Mouse (Mus musculus) myocyte (in vitro differentiated cells): ENCODE data around the gene Kirrel3. TPM values are rescaled to one million over a fixed set of nuclear protein-coding genes. Genes with fewer than 3 reads are reported as not detected.

Source experiments
- H3K27me3 ChIP-seq: one replicate; pipeline ENCODE4 v1.6.1; 2011; ENCODE audit not compliant: control insufficient read depth, insufficient read depth, insufficient read length
- H3K36me3 ChIP-seq: one replicate; pipeline ENCODE4 v1.6.1; 2011; ENCODE audit not compliant: control insufficient read depth, insufficient read depth
- H3K4me2 ChIP-seq: one replicate; pipeline ENCODE4 v1.6.1; 2011; ENCODE audit warnings: low read depth, control low read depth
- H3K4me3 ChIP-seq: one replicate; pipeline ENCODE4 v1.5.1; 2011; ENCODE audit warnings: mild to moderate bottlenecking, control low read depth, moderate library complexity
- H3K79me2 ChIP-seq: one replicate; pipeline ENCODE4 v1.6.1; 2011; ENCODE audit not compliant: control insufficient read depth, insufficient read depth
- H3ac ChIP-seq: one replicate; pipeline ENCODE4 v1.6.1; 2011; ENCODE audit not compliant: control insufficient read depth, insufficient read length
- CEBPB ChIP-seq: IDR thresholded peaks from 2 replicates; pipeline ENCODE4 v1.6.1; 2011; ENCODE audit warnings: mild to moderate bottlenecking, moderate library complexity; ENCODE audit not compliant: poor library complexity, insufficient read depth, severe bottlenecking
- E2F4 ChIP-seq: IDR thresholded peaks from one replicate; pipeline ENCODE4 v1.6.1; 2011; ENCODE audit warnings: mild to moderate bottlenecking, control low read depth, moderate library complexity; ENCODE audit not compliant: insufficient read depth
- MAX ChIP-seq: IDR thresholded peaks from one replicate; pipeline ENCODE4 v1.6.1; 2011; ENCODE audit warnings: low read depth, mild to moderate bottlenecking, control low read depth
- MYOD1 ChIP-seq, 3 experiments: IDR thresholded peaks; one replicate each; pipeline ENCODE4 v1.6.1; 2011; ENCODE audit warnings: control low read depth in 2 of 3, low read depth in 2 of 3, mild to moderate bottlenecking in 2 of 3, moderate library complexity in 1 of 3; ENCODE audit not compliant: insufficient read length in 2 of 3, control insufficient read depth in 1 of 3
- MYOG ChIP-seq, 3 experiments: IDR thresholded peaks; one replicate each; pipeline ENCODE4 v1.6.1; 2011; ENCODE audit warnings: control low read depth in 2 of 3, low read depth in 2 of 3, mild to moderate bottlenecking in 2 of 3; ENCODE audit not compliant: insufficient read length in 2 of 3, control insufficient read depth in 1 of 3, insufficient read depth in 1 of 3
- POLR2A ChIP-seq: IDR thresholded peaks from one replicate; pipeline ENCODE4 v1.6.1; 2011; ENCODE audit warnings: low read depth, mild to moderate bottlenecking, control low read depth, moderate library complexity; ENCODE audit not compliant: insufficient read length
- POLR2AphosphoS2 ChIP-seq: IDR thresholded peaks from one replicate; pipeline ENCODE4 v1.6.1; 2011; ENCODE audit warnings: low read depth, control low read depth; ENCODE audit not compliant: insufficient read length
- REST ChIP-seq: IDR thresholded peaks from one replicate; pipeline ENCODE4 v1.6.1; 2011; ENCODE audit warnings: mild to moderate bottlenecking, control low read depth, moderate library complexity; ENCODE audit not compliant: insufficient read depth, insufficient read length
- SRF ChIP-seq: IDR thresholded peaks from one replicate; pipeline ENCODE4 v1.6.1; 2011; ENCODE audit warnings: low read depth; ENCODE audit not compliant: control insufficient read depth, insufficient read length
- TCF12 ChIP-seq: IDR thresholded peaks from one replicate; pipeline ENCODE4 v1.6.1; 2011; ENCODE audit warnings: mild to moderate bottlenecking, control low read depth; ENCODE audit not compliant: poor library complexity, insufficient read depth, severe bottlenecking
- TCF3 ChIP-seq: IDR thresholded peaks from one replicate; pipeline ENCODE4 v1.6.1; 2011; ENCODE audit warnings: low read depth, control low read depth; ENCODE audit not compliant: insufficient read length
- USF1 ChIP-seq: IDR thresholded peaks from one replicate; pipeline ENCODE4 v1.6.1; 2011; ENCODE audit warnings: low read depth, mild to moderate bottlenecking, control low read depth, moderate library complexity
- polyA plus RNA-seq: library from polyadenylated mRNA; unstranded; fragments of >200 nt; fragmentation: generic; extraction: Trizol; gene quantifications from one replicate; pipeline ENCODE4 v1.2.1, GENCODE M21; 2012; ENCODE audit warnings: missing spikeins

Gene Kirrel3
- polyA plus RNA-seq, 1 experiment: 2.8 TPM

DNA sequence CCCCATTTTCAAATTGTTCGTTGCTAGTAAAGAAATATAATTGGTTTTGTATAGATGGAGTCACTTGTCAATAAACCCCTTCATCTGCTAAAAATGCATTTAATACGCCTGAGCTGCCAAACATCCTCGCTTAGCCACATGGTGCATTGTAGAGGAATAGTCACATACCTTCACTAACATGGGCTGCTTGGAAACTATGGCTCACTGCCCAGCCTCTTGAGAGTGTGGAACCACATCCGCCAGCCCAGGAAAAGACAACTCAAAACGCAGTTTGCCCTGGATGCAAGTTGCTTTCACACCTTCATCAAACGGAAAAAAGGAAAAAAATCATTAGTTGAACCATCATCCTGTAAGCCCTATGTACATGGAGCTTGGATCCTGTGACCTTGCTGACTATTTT is 472.0 kb downstream of the Kirrel3 start:
- Histone ChIP-seq H3K79me2 (no peaks in the 10 kb centered on the region), H3ac (no peak overlapping the region), H3K27me3 (no peaks in the 10 kb centered on the region), H3K4me2 (no peak overlapping the region), H3K4me3 (no peak overlapping the region), H3K36me3 (no peaks in the 10 kb centered on the region)
- TF ChIP-seq USF1: no peak
- TF ChIP-seq CEBPB: no peak
- TF ChIP-seq TCF12: no peak
- no peak for TF ChIP-seq MYOD1 (IDR thresholded peaks at IDR 0.05; ENCODE audit: control insufficient read depth in 1 of 3, insufficient read length in 2 of 3, low read depth in 2 of 3)
- TF ChIP-seq POLR2A: no peak
- TF ChIP-seq TCF3: no peak
- TF ChIP-seq REST: no peak
- TF ChIP-seq MAX: no peak
- TF ChIP-seq SRF: no peak
- no peak for TF ChIP-seq MYOG (IDR thresholded peaks at IDR 0.05; ENCODE audit: control insufficient read depth in 1 of 3, insufficient read depth in 1 of 3, insufficient read length in 2 of 3, low read depth in 2 of 3)
- no peak for TF ChIP-seq POLR2AphosphoS2
- no peak for TF ChIP-seq E2F4

- no peak overlapping the region for H3K4me3 ChIP-seq
- H3K27me3 ChIP-seq: no peaks in the 10 kb centered on the region
- H3K4me2 ChIP-seq: no peak overlapping the region
- no peaks in the 10 kb centered on the region for H3K79me2 ChIP-seq
- TF ChIP-seq REST: no peak
- no peak for TF ChIP-seq E2F4
- no peak for TF ChIP-seq MYOD1 (IDR thresholded peaks at IDR 0.05; ENCODE audit: control insufficient read depth in 1 of 3, insufficient read length in 2 of 3, low read depth in 2 of 3)
- TF ChIP-seq POLR2A: no peak
- TF ChIP-seq TCF3: no peak
- no peak for TF ChIP-seq SRF
- TF ChIP-seq USF1: no peak
- TF ChIP-seq POLR2AphosphoS2: no peak
- TF ChIP-seq MAX: no peak
- no peak for TF ChIP-seq TCF12
- TF ChIP-seq MYOG (IDR thresholded peaks at IDR 0.05; ENCODE audit: control insufficient read depth in 1 of 3, insufficient read depth in 1 of 3, insufficient read length in 2 of 3, low read depth in 2 of 3): no peak
- TF ChIP-seq CEBPB: no peak
- H3K36me3 ChIP-seq: no peaks in the 10 kb centered on the region
- H3ac ChIP-seq: no peak overlapping the region
These were observed 472.6 kb downstream of the Kirrel3 start for GRCm38 (mm10) chr9:34958183-34958830.

- Histone ChIP-seq H3K36me3 (no peaks in the 10 kb centered on the region), H3K4me3 (no peak overlapping the region), H3K79me2 (no peaks in the 10 kb centered on the region), H3ac (no peak overlapping the region), H3K4me2 (no peak overlapping the region), H3K27me3 (no peaks in the 10 kb centered on the region)
- no peak for TF ChIP-seq CEBPB
- TF ChIP-seq MYOD1 (IDR thresholded peaks at IDR 0.05; ENCODE audit: control insufficient read depth in 1 of 3, insufficient read length in 2 of 3, low read depth in 2 of 3): no peak
- no peak for TF ChIP-seq TCF3
- no peak for TF ChIP-seq POLR2A
- TF ChIP-seq POLR2AphosphoS2: no peak
These were observed 475.0 kb downstream of the Kirrel3 start for GRCm38 (mm10) chr9:34960736-34961135.

GRCm38 (mm10) chr9:34961171-34961570 is 475.5 kb downstream of the Kirrel3 start:
- TF ChIP-seq MYOG (IDR thresholded peaks at IDR 0.05; ENCODE audit: control insufficient read depth in 1 of 3, insufficient read depth in 1 of 3, insufficient read length in 2 of 3, low read depth in 2 of 3) (no peak), REST (no peak), MYOD1 (IDR thresholded peaks at IDR 0.05; ENCODE audit: control insufficient read depth in 1 of 3, insufficient read length in 2 of 3, low read depth in 2 of 3) (no peak), TCF12 (no peak), SRF (no peak), MAX (no peak), POLR2A (no peak), E2F4 (no peak), TCF3 (no peak)
- Histone ChIP-seq H3K27me3 (no peaks in the 10 kb centered on the region), H3K4me2 (no peak overlapping the region), H3K79me2 (no peaks in the 10 kb centered on the region), H3ac (no peak overlapping the region), H3K36me3 (no peaks in the 10 kb centered on the region), H3K4me3 (no peak overlapping the region)

- no peaks in the 10 kb centered on the region for H3K79me2 ChIP-seq
- no peak overlapping the region for H3K4me2 ChIP-seq
- no peak for TF ChIP-seq SRF
- TF ChIP-seq E2F4: no peak
- TF ChIP-seq USF1: no peak
- no peak for TF ChIP-seq POLR2A
- TF ChIP-seq MAX: no peak
- TF ChIP-seq TCF3: no peak
- H3K27me3 ChIP-seq: no peaks in the 10 kb centered on the region
- H3ac ChIP-seq: no peak overlapping the region
- H3K36me3 ChIP-seq: no peaks in the 10 kb centered on the region
- H3K4me3 ChIP-seq: no peak overlapping the region
These were observed 476.6 kb downstream of the Kirrel3 start for GRCm38 (mm10) chr9:34962251-34962650.
